Mouse (Mus musculus): ENCODE measurements around the gene Gm21921. TPM values are rescaled to one million over a fixed set of nuclear protein-coding genes. Genes with fewer than 3 reads are reported as not detected.
"Not testable (repeated sequence)": the region's sequence is repeated elsewhere in the genome, so short reads cannot be mapped to it uniquely, and the experiment has no call there.

Gene Gm21921
- polyA plus RNA-seq (2015; fragmentation: Nextera tagmentation; extraction: Ambion mirVana), result not detected in 2 replicates

DNA sequence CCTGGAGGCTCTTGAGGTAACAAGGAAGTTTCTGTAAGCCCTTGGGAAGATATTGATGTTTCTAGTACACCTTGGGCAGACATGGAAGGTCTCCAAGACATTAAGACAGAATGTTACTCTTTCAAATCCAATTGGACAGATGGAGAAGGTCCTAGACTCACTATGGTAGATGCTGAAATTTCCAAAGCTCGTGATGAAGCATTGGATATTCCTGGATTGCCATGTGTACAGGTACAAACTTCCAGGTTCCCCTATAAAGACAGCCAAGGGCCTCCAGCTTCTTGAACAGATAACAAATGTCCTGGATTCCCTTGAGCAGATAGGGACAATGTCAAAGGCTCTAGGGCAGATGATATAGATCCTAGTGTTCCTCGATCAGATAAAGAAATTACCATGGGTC is at the start of gene Gm21921:
Gene Gm21921, minus strand, starts transcription at position 101 of the 400 bp plus-strand sequence.
- not testable (repeated sequence) for H3K4me2 ChIP-seq (replicated peaks); H3K27ac ChIP-seq; H3K27me3 ChIP-seq; H3K9me3 ChIP-seq; H3K9ac ChIP-seq (replicated peaks); H3K36me3 ChIP-seq; H3K4me3 ChIP-seq (replicated peaks); ATAC-seq; H3K4me1 ChIP-seq (replicated peaks)
- WGBS, result no CpG with 5 or more reads among the region's 2 CpGs

Data from midbrain, embryonic 13.5 days (tissue).